Mouse (Mus musculus): ENCODE measurements around the gene Mapkapk3.

- TF ChIP-seq POLR2A (IDR thresholded peaks at IDR 0.05; ENCODE audit: low read depth, low read length) (no peak), EP300 (IDR thresholded peaks at IDR 0.05; ENCODE audit: low read length) (no peak), GABPA (IDR thresholded peaks at IDR 0.05; ENCODE audit: insufficient replicate concordance, low read depth, low read length) (no peak), TCF12 (IDR thresholded peaks at IDR 0.05; ENCODE audit: low read depth, low read length) (no peak), CTCF (conservative IDR thresholded peaks at IDR 0.05 in 1 of 2, IDR thresholded peaks at IDR 0.05 in 1 of 2; ENCODE audit: low read depth in 2 of 2, low read length in 2 of 2) (peak in 1 of 2 experiments; percentile 41; a peak in 2 of 4 replicates), MAZ (IDR thresholded peaks at IDR 0.05; ENCODE audit: low read depth, low read length) (no peak), MAX (IDR thresholded peaks at IDR 0.05; ENCODE audit: low read length) (no peak), SMC3 (IDR thresholded peaks at IDR 0.05; ENCODE audit: low read depth, low read length) (peak; percentile 25), ZNF384 (IDR thresholded peaks at IDR 0.05; ENCODE audit: low read depth, low read length) (no peak), KAT2A (IDR thresholded peaks at IDR 0.05; ENCODE audit: insufficient replicate concordance, low read length) (no peak), UBTF (IDR thresholded peaks at IDR 0.05; ENCODE audit: low read depth, low read length) (no peak)
Observed at GRCm38 (mm10) chr9:107278527-107279377, 10.9 kb downstream of the Mapkapk3 start.
